Mouse (Mus musculus) heart, embryonic 14.5 days (tissue): ENCODE measurements around the gene Gm12394. TPM values are rescaled to one million over a fixed set of nuclear protein-coding genes. Genes with fewer than 3 reads are reported as not detected.

Experiments
- ATAC-seq: fragments of 200-750 bp; cut with Nextera tagmentation; 2 replicates; pipeline ENCODE4 v1.8.0; 2017; ENCODE audit warnings: low read depth, moderate TSS enrichment; ENCODE audit not compliant: insufficient number of reproducible peaks, insufficient read depth, low FRiP score
- H3K27ac ChIP-seq, 2 experiments: fragments of 200-500 bp in 1 of 2; fragments of 300-500 bp in 1 of 2; sonication (generic) in 1 of 2; replicated peaks in 1 of 2; 2 replicates each; pipeline ENCODE4 v1.5.1; 2012 to 2014; ENCODE audit warnings: low read depth in 2 of 2, low read length in 2 of 2, control low read depth in 1 of 2, mild to moderate bottlenecking in 1 of 2, mixed read lengths in 1 of 2; ENCODE audit not compliant: control insufficient read depth in 1 of 2, insufficient read depth in 1 of 2
- H3K27me3 ChIP-seq: fragments of 300-500 bp; sonication (generic); 2 replicates; pipeline ENCODE4 v1.6.1; 2014; ENCODE audit warnings: mild to moderate bottlenecking, low read length, control low read depth; ENCODE audit not compliant: control insufficient read depth, insufficient read depth
- H3K36me3 ChIP-seq: fragments of 300-500 bp; sonication (generic); 2 replicates; pipeline ENCODE4 v1.6.1; 2014; ENCODE audit warnings: mild to moderate bottlenecking, control low read depth, low read length, mixed read lengths; ENCODE audit not compliant: control insufficient read depth, insufficient read depth
- H3K4me1 ChIP-seq, 2 experiments: fragments of 200-500 bp in 1 of 2; fragments of 300-500 bp in 1 of 2; sonication (generic) in 1 of 2; 2 replicates each; pipeline ENCODE4 v1.6.1; 2012 to 2014; ENCODE audit warnings: low read length in 2 of 2, control low read depth in 1 of 2, mixed read lengths in 1 of 2; ENCODE audit not compliant: control insufficient read depth in 2 of 2, insufficient read depth in 2 of 2
- H3K4me2 ChIP-seq: fragments of 300-500 bp; sonication (generic); 2 replicates; pipeline ENCODE4 v1.6.1; 2014; ENCODE audit warnings: mild to moderate bottlenecking, low read length
- H3K4me3 ChIP-seq, 2 experiments: fragments of 200-500 bp in 1 of 2; fragments of 300-500 bp in 1 of 2; sonication (generic) in 1 of 2; 2 replicates each; pipeline ENCODE4 v1.5.1; 2012 to 2014; ENCODE audit warnings: low read length in 2 of 2, mild to moderate bottlenecking in 2 of 2, control low read depth in 1 of 2, low read depth in 1 of 2, moderate library complexity in 1 of 2; ENCODE audit not compliant: control insufficient read depth in 1 of 2, insufficient read depth in 1 of 2
- H3K9ac ChIP-seq: fragments of 300-500 bp; sonication (generic); 2 replicates; pipeline ENCODE4 v1.6.1; 2014; ENCODE audit warnings: mild to moderate bottlenecking, low read length
- H3K9me3 ChIP-seq: fragments of 300-500 bp; sonication (generic); 2 replicates; pipeline ENCODE4 v1.6.1; 2016; ENCODE audit warnings: low read length, control low read depth; ENCODE audit not compliant: control insufficient read depth
- WGBS: fragments of 180-500 bp; shearing (Covaris S2); extraction: QIAGEN DNeasy Blood & Tissue Kit; methylation state at CpG from one replicate; pipeline ENCODE4 v1.1.7; 2014; 5-methylcytosine and 5-hydroxymethylcytosine counted together
- polyA plus RNA-seq: library from polyadenylated mRNA; unstranded; fragments of >200 nt; fragmentation: Nextera tagmentation; extraction: Ambion mirVana; gene quantifications from 2 replicates; pipeline ENCODE4 v1.2.1, GENCODE M21; 2014

Gm12394 gene
- polyA plus RNA-seq, 1 experiment from 2014 or later, result not detected

- Histone ChIP-seq H3K4me2 (no peak overlapping the region), H3K4me3 (no peak overlapping the region), H3K36me3 (no peaks in the 10 kb centered on the region), H3K27me3 (no peaks in the 10 kb centered on the region), H3K27ac (no peak overlapping the region), H3K9ac (no peak overlapping the region), H3K9me3 (no peaks in the 10 kb centered on the region), H3K4me1 (peaks cover 2 to 6% of the 10 kb centered on the region in 2 experiments; a peak in 2 of 4 replicates)
- WGBS, result 29% methylated on average over 5 of the region's 5 CpGs
- peak; percentile 43; the same call in 1 of the 2 replicates for ATAC-seq
Observed at GRCm38 (mm10) chr4:42876586-42877291, 20.2 kb upstream of the Gm12394 start.

GRCm38 (mm10) chr4:42874134-42874533, 17.6 kb upstream of the Gm12394 start, which contains the start of gene Fam205c:
TSS of gene Fam205c (minus strand) at chr4:42874234.
- H3K9me3 ChIP-seq, result no peaks in the 10 kb centered on the region
- no peak within 1 kb of the TSS for H3K4me2 ChIP-seq
- H3K4me3 ChIP-seq, result no peak within 1 kb of the TSS
- WGBS, result 58% methylated on average over 7 of the region's 7 CpGs
- H3K9ac ChIP-seq, result no peak within 1 kb of the TSS
- ATAC-seq, result no peak
- H3K27me3 ChIP-seq, result no peaks in the 10 kb centered on the region; the same call in 1 of the 2 replicates
- H3K27ac ChIP-seq, result no peak within 1 kb of the TSS
- H3K36me3 ChIP-seq, result no peaks in the 10 kb centered on the region
- no peaks in the 10 kb centered on the region for H3K4me1 ChIP-seq

GRCm38 (mm10) chr4:42872746-42873435, 16.3 kb upstream of the Gm12394 start:
- Histone ChIP-seq H3K36me3 (no peaks in the 10 kb centered on the region), H3K9me3 (no peaks in the 10 kb centered on the region), H3K4me1 (no peaks in the 10 kb centered on the region), H3K27me3 (no peaks in the 10 kb centered on the region; the same call in 1 of the 2 replicates), H3K27ac (no peak overlapping the region), H3K4me3 (no peak overlapping the region), H3K9ac (no peak overlapping the region), H3K4me2 (no peak overlapping the region)
- no peak for ATAC-seq
- WGBS, result 67% methylated on average over 16 of the region's 16 CpGs

GRCm38 (mm10) chr4:42872151-42872550, 15.6 kb upstream of the Gm12394 start:
- Histone ChIP-seq H3K4me3 (no peak overlapping the region), H3K4me2 (no peak overlapping the region), H3K36me3 (no peaks in the 10 kb centered on the region), H3K9ac (no peak overlapping the region), H3K9me3 (no peaks in the 10 kb centered on the region), H3K27me3 (no peaks in the 10 kb centered on the region; the same call in 1 of the 2 replicates), H3K27ac (no peak overlapping the region), H3K4me1 (no peaks in the 10 kb centered on the region)
- ATAC-seq, result no peak
- WGBS, result 88% methylated on average over 7 of the region's 7 CpGs

- 75% methylated on average over 5 of the region's 5 CpGs for WGBS
- no peaks in the 10 kb centered on the region for H3K9me3 ChIP-seq
- no peak for ATAC-seq
- no peak overlapping the region for H3K4me2 ChIP-seq
- H3K27me3 ChIP-seq, result no peaks in the 10 kb centered on the region; the same call in 1 of the 2 replicates
- H3K4me3 ChIP-seq, result no peak overlapping the region
- H3K9ac ChIP-seq, result no peak overlapping the region
- H3K36me3 ChIP-seq, result no peaks in the 10 kb centered on the region
- H3K27ac ChIP-seq, result no peak overlapping the region
- H3K4me1 ChIP-seq, result no peaks in the 10 kb centered on the region
Observed at GRCm38 (mm10) chr4:42870748-42871147, 14.2 kb upstream of the Gm12394 start.

GRCm38 (mm10) chr4:42868193-42868592, 11.6 kb upstream of the Gm12394 start:
- H3K9me3 ChIP-seq, result no peaks in the 10 kb centered on the region
- no peak overlapping the region for H3K4me3 ChIP-seq
- no peaks in the 10 kb centered on the region for H3K4me1 ChIP-seq
- WGBS, result 82% methylated on average over 5 of the region's 5 CpGs
- H3K27ac ChIP-seq, result no peak overlapping the region
- no peak overlapping the region for H3K9ac ChIP-seq
- H3K36me3 ChIP-seq, result no peaks in the 10 kb centered on the region
- H3K4me2 ChIP-seq, result no peak overlapping the region
- H3K27me3 ChIP-seq, result no peaks in the 10 kb centered on the region; the same call in 1 of the 2 replicates
- ATAC-seq, result no peak

- no peak for ATAC-seq
- H3K4me2 ChIP-seq, result no peak overlapping the region
- no peak overlapping the region for H3K27ac ChIP-seq
- no peaks in the 10 kb centered on the region for H3K9me3 ChIP-seq
- no peaks in the 10 kb centered on the region for H3K4me1 ChIP-seq
- H3K36me3 ChIP-seq, result no peaks in the 10 kb centered on the region
- no peak overlapping the region for H3K4me3 ChIP-seq
- WGBS, result 56% methylated on average over 3 of the region's 3 CpGs
- H3K9ac ChIP-seq, result no peak overlapping the region
- H3K27me3 ChIP-seq, result no peaks in the 10 kb centered on the region; the same call in 1 of the 2 replicates
Observed at GRCm38 (mm10) chr4:42867390-42867789, 10.8 kb upstream of the Gm12394 start.
